Mouse (Mus musculus) megakaryocyte, embryonic 14.5 days (primary cell): ENCODE measurements at regions not wholly inside any gene's neighbourhood (a gene's known extent, or its start where the extent isn't known, plus 50 kb on each side); places are given as distances from the start of the nearest gene placed in this dataset.

Source experiments
- H3K27me3 ChIP-seq: replicated peaks from 2 replicates; pipeline ENCODE3; 2012; ENCODE audit warnings: inconsistent platforms
- H3K36me3 ChIP-seq: replicated peaks from 2 replicates; pipeline ENCODE3; 2012; ENCODE audit warnings: low read length, inconsistent platforms, mixed read lengths
- H3K4me1 ChIP-seq: 2 replicates; pipeline ENCODE4 v1.6.1; 2012; ENCODE audit warnings: inconsistent platforms
- H3K4me3 ChIP-seq: replicated peaks from 2 replicates; pipeline ENCODE3; 2012; ENCODE audit warnings: moderate library complexity, mild to moderate bottlenecking, inconsistent platforms
- H3K9me3 ChIP-seq: 2 replicates; pipeline ENCODE4 v1.6.1; 2012; ENCODE audit warnings: inconsistent platforms
- FLI1 ChIP-seq: IDR thresholded peaks from 2 replicates; pipeline ENCODE4 v1.6.1; 2012; ENCODE audit warnings: low read length, inconsistent platforms, mixed read lengths
- GATA1 ChIP-seq: IDR thresholded peaks from 3 replicates; pipeline ENCODE4 v1.6.1; 2012; ENCODE audit warnings: mixed read lengths, low read length, inconsistent platforms, borderline replicate concordance

DNA sequence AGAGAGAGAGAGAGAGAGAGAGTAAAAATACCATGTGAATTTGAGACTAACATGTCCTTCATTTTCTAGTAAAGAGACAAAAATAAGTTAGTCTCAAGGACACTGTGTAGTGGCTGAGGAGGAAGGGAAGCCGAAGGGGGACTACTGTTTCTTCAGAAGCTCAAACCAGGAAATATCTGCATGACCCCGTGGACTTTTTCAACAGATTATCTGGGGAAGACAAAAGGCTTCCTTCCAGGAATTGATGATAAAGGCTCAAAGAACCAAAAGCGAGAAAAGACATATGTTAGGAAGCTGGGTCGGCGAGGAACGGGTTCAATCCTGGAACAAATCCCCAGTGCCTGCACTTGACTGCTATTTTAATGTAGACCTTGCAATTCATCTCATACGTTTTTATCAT is 170.4 kb downstream of the Klf7 start:
- Histone ChIP-seq H3K4me3 (no peak overlapping the region), H3K4me1 (peaks cover 33% of the 10 kb centered on the region), H3K27me3 (peaks cover 2% of the 10 kb centered on the region), H3K36me3 (no peaks in the 10 kb centered on the region), H3K9me3 (no peaks in the 10 kb centered on the region)
- no peak for TF ChIP-seq FLI1
- TF ChIP-seq GATA1: no peak

DNA sequence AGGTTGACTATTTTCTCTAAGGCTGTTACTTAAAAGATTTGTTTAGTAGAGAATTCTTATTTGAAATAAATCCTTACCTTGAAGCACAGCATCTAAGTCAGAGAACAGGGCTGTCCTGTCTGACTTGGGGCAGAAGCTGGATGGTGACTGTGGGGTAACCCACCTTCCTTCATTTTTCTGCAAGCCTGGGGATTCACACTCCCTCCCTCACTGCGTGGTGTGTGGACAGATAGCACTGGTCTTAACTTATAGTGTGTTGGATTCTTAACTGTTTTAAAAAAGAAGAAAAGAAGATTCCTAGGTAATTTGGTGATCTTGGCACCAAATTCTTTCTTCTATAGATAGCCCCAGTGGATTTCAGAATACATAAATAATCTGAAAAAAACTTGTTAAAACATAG is 174.8 kb downstream of the Klf7 start:
- H3K27me3 ChIP-seq: peaks cover 2% of the 10 kb centered on the region
- no peaks in the 10 kb centered on the region; the same call in 1 of the 2 replicates for H3K9me3 ChIP-seq
- H3K36me3 ChIP-seq: no peaks in the 10 kb centered on the region
- H3K4me3 ChIP-seq: no peak overlapping the region
- no peak for TF ChIP-seq FLI1
- no peak for TF ChIP-seq GATA1
- peaks cover 26% of the 10 kb centered on the region for H3K4me1 ChIP-seq

DNA sequence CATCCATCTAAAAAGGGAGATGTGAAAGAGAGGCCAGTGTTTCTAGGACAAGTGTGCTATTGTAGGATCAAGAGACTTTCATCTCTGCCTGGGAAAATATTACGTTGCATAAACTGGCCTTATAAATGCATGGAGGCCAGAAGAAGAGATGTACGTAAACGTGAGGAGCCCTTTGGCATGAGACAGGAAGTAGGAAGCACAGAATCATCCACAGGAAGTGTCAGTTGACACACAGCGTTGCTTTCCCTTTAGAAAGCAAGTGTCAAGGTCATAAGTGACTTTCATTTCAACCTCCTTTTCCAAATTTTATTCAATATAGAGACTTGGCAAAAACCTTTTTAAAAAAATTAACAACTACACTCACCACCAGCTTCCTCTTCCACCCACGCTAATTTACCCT is 175.2 kb downstream of the Klf7 start:
- H3K4me1 ChIP-seq: peaks cover 21% of the 10 kb centered on the region
- TF ChIP-seq FLI1 (no peak), GATA1 (no peak)
- H3K36me3 ChIP-seq: no peaks in the 10 kb centered on the region
- peak overlapping the region; percentile 64 for H3K4me3 ChIP-seq
- H3K27me3 ChIP-seq: peaks cover 2% of the 10 kb centered on the region
- H3K9me3 ChIP-seq: peaks cover 3% of the 10 kb centered on the region

DNA sequence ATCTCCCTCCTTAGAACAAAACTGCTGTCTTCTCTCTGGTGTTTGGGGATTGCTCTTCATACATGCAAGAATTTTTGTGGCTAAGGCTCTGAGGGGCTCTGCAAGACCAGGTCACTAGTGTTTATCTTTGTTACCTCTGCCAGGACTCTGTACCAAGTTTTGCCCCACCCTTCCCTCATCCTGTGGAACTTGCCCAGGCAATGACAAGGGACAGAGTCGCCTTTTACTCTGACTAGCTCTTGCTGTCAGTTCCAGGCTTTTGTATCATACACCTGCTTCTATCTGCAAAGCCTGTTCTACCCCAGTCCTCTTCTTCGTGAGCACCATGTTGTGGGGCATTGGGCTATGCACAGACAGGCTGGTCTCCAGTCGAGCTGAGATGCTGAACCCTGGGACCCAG is 175.7 kb upstream of the 4933402D24Rik start:
- H3K36me3 ChIP-seq: no peaks in the 10 kb centered on the region
- TF ChIP-seq FLI1: no peak
- TF ChIP-seq GATA1: no peak
- H3K4me3 ChIP-seq: no peak overlapping the region
- peaks cover 15% of the 10 kb centered on the region for H3K4me1 ChIP-seq
- H3K27me3 ChIP-seq: no peaks in the 10 kb centered on the region
- H3K9me3 ChIP-seq: peaks cover 3% of the 10 kb centered on the region

DNA sequence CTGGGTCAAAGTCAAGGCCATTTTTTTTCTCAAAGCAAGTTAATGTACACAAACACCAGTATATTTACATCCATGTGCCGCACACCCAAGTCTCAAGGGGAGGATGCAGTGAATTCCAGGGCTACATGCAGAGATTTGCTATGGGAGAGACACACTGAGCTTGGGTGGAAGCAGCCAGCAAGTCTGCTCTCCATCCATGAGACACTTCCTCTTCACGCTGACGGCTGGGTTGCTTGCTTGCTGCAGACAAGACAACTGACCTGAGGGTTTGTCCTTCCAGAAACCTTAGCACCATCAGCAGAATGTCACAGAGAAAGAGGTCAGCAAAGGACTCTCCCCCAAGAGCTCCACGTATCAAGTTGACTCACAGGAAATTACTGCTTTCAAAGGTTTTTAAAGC is 169.3 kb upstream of the 4933402D24Rik start:
- Histone ChIP-seq H3K4me3 (no peak overlapping the region), H3K36me3 (no peaks in the 10 kb centered on the region), H3K4me1 (no peaks in the 10 kb centered on the region; the same call in 1 of the 2 replicates), H3K27me3 (peaks cover 8% of the 10 kb centered on the region), H3K9me3 (peaks cover 3% of the 10 kb centered on the region)
- TF ChIP-seq GATA1 (no peak), FLI1 (no peak)

DNA sequence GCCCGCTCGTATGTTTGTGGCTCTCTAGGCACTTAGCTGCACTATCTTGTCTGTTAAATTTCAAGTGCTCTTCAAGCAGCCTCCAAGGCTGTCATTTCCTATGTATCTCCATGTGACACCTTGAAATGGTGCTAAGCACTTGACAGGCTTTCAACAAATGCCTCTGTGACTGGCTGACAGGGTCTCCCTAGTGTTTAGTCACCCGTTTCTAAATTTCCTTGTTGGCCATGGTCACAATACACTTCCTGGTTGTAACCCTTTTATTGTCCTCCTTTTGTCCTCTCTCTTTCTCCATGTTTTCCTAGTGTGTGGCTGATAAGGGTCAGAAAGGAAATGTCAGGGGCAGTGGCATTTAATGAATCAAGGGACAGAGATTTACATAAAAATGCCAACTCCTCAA is 168.4 kb upstream of the 4933402D24Rik start:
- H3K4me1 ChIP-seq: no peaks in the 10 kb centered on the region; the same call in 1 of the 2 replicates
- peaks cover 3% of the 10 kb centered on the region for H3K9me3 ChIP-seq
- no peak overlapping the region for H3K4me3 ChIP-seq
- peaks cover 13% of the 10 kb centered on the region for H3K27me3 ChIP-seq
- H3K36me3 ChIP-seq: no peaks in the 10 kb centered on the region
- no peak for TF ChIP-seq FLI1
- TF ChIP-seq GATA1: no peak

DNA sequence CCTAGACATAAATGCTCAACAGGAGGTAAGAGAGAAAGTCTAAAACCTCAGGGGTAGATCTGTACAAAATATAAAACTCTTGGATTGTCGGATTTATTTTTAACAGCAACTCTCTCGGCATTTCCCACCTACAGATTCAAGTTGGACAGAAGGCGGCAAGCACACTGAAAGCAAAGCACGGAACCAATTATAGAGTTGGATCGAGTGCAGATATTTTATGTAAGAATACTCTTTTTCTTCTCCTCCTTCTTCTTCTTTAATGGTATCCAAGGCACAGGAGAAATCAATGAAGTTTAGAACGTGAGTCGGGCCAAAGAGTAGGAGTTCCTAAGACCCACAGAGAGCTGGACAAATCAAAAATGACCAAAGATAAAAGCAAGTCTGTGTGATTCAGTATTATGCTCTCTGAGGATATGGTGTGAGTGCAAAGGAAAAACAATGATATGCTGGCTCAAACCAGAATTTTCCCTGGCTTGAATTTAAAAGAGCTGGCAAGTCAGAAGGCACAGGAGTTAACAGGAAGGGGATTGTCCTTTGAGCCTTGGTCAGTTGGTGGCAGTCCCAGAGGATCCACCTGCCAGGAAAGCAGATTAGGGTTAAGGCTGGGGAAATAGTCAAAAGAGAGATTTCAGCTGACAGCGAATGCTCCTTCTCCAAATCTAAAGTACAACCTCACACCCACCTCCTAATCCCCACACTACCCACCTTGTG is 165.7 kb upstream of the 4933402D24Rik start:
- Histone ChIP-seq H3K4me3 (no peak overlapping the region), H3K27me3 (peaks cover 13% of the 10 kb centered on the region), H3K9me3 (no peaks in the 10 kb centered on the region), H3K36me3 (no peaks in the 10 kb centered on the region), H3K4me1 (no peaks in the 10 kb centered on the region; the same call in 1 of the 2 replicates)
- TF ChIP-seq FLI1: no peak
- no peak for TF ChIP-seq GATA1

DNA sequence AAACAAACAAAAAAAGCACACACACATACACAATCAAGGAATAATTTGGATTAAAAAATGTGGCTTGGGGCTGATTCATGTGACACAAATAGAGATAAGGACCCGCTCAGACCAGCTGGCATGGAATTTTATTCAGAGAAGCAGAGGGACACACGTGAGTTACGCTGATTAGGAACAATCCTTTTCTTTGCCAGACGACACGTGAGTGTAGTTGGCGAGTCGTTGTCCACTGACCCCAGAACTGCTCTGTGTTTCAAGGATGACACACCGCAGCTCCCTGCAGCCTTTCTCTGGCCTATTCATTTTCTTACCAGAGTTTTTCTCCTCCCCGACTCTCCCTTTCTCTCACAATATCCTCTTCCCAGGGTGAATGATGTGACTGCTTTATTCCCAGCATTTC is 163.4 kb upstream of the 4933402D24Rik start:
- TF ChIP-seq FLI1 (no peak), GATA1 (no peak)
- no peak overlapping the region for H3K4me3 ChIP-seq
- H3K9me3 ChIP-seq: no peaks in the 10 kb centered on the region
- peaks cover 9% of the 10 kb centered on the region for H3K27me3 ChIP-seq
- H3K36me3 ChIP-seq: no peaks in the 10 kb centered on the region
- no peaks in the 10 kb centered on the region; the same call in 1 of the 2 replicates for H3K4me1 ChIP-seq

DNA sequence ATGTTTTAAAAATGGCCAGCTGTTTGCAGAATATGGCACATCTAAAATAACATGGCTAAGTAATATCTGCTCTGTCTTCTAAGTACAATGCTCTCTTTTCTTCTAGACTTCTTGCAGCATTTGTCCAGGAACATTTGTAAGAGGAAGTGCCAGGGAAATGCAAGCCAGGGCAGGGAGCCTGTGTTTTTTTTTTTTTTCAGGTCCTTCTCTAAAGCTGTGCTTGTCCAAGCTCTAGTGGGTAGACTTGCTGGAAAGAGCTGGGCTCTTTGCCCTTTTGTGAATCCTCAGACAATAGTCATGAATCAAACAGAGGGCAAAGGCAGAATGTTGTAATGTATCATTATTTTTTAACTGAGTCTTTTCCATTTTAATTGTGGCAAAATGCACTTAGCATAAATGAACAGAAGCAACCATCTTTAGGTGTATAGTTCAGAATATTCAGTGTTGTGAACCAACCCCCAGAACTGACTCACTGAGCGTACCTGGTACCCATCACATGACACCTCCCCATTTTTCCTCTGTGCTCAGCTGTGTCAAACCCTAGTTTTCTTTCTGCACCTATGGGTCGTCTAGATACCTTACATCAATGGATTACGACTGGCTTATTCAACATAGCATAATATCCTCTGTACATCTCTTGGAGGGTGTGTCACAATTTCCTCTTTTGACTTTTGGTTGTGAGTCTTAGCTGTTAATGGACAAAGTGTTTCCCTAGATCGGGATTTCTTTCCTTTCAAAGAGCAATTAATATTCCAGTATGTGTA is 160.5 kb upstream of the 4933402D24Rik start:
- no peak overlapping the region for H3K4me3 ChIP-seq
- no peak for TF ChIP-seq GATA1
- no peak for TF ChIP-seq FLI1
- H3K4me1 ChIP-seq: no peaks in the 10 kb centered on the region
- H3K27me3 ChIP-seq: peaks cover 6% of the 10 kb centered on the region
- H3K9me3 ChIP-seq: no peaks in the 10 kb centered on the region
- no peaks in the 10 kb centered on the region for H3K36me3 ChIP-seq

DNA sequence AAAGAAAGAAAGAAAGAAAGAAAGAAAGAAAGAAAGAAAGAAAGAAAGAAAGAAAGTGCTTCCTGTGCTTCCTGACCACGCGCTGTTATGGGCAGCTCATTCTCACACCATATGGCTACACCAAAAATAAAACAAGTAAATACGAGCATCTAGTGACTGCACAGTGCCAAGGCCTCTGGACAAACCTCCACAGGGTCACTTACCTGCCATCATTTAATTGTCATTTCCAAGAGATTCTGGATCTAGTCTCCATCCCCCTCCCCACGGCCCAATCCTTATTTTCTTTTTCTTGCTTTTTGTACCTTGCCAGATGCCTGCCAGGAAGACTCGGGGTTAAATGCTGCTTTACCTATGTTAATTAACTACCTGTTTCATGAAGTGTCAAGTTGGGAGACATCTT is 159.8 kb upstream of the 4933402D24Rik start:
- H3K9me3 ChIP-seq: no peaks in the 10 kb centered on the region
- no peak for TF ChIP-seq GATA1
- no peak for TF ChIP-seq FLI1
- H3K36me3 ChIP-seq: no peaks in the 10 kb centered on the region

DNA sequence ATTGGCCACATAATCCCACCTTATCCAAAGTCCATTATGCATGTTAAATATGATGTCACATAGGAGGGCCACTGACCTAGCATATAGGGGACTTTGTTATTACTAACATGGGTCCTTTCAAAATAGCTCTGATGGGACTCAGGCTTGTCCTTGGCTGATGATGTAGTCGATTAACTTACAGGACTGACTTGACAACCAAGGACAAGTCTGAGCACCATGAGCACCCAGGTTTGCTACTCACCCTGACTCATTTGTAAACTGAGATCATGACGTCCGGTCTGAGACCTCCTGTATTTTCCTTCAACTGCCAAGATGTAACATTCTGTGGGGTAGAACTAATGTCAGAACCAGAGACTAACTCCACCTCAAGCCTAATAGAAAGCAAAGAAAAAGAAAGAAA is 159.3 kb upstream of the 4933402D24Rik start:
- no peaks in the 10 kb centered on the region for H3K36me3 ChIP-seq
- TF ChIP-seq GATA1 (no peak), FLI1 (no peak)
- peaks cover 5% of the 10 kb centered on the region for H3K27me3 ChIP-seq
- H3K9me3 ChIP-seq: no peaks in the 10 kb centered on the region
- H3K4me3 ChIP-seq: no peak overlapping the region
- no peaks in the 10 kb centered on the region for H3K4me1 ChIP-seq

More for the DNA sequence above, 159.8 kb upstream of the 4933402D24Rik start:
- peaks cover 6% of the 10 kb centered on the region for H3K27me3 ChIP-seq
- no peaks in the 10 kb centered on the region for H3K4me1 ChIP-seq
- no peak overlapping the region for H3K4me3 ChIP-seq
